Mouse (Mus musculus): Measurements from ENCODE around the gene Ets2. TPM values are rescaled to one million over a fixed set of nuclear protein-coding genes. Genes with fewer than 3 reads are reported as not detected.
"Not testable (repeated sequence)": the region's sequence is repeated elsewhere in the genome, so short reads cannot be mapped to it uniquely, and the experiment has no call there.

Gene Ets2
- polyA plus RNA-seq, 1 experiment, result 65.7 TPM

DNA sequence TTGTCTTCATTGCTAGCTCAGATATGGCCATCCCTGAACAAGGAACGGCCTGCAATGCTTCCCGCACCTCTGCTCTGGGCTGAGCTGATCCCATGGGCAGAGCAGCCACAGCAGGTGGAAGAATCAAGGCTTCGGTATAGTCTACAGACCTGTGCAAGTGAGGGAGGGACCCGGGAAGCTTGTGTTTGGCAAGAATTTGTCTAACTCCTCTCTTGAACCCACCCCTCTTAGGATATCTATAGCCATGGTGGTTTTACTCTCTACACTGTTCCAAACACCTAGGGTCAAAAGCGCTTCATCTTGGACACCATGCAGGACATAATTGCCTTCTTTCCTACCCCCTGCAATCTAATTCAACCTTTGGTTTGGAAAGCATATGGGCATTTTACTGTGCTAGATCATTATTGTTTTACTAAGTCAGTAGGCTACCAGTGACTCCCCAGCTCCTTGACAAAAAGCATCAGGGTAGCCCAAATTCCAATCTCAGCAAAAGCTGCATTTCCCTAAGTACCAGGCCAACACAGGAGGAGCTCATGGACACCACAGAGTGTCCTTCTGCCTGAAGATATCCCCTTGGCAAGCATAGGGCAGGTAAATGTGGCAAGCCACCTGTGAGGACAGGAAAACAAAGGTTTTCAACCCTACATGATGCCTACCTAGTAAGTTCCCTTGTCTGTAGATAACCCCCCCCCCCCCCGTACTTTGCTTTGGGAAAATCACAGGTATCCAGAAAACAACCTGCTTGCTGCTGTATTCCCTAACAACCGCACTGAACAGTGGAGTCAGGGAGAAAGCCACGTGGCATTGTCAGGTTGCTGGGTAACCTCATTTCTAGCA, 57.5 kb downstream of the Ets2 start:
- no peak overlapping the region for H3K27ac ChIP-seq (ENCODE audit: insufficient read depth, low read length)

DNA sequence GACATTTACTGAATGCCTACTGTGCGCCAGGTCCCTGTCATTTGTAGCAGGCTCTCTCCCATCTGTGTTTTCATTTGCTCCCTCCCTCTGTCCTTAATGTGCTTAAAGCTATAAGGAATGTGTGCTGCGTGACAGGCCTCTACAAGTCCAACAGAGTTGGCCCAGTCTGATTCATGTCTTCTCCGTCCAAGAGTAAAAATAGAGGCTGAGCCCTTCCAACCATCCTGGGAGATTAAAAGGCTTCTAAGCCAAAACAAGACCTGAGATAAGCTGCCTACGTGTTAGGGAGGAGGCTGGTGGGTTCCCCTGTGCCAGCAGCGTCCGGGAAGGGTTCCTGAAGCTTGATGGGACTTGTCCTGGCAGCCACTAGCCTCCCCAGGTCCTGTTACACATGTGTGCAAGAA, 58.1 kb downstream of the Ets2 start:
- Histone ChIP-seq H3K4me3 (ENCODE audit: insufficient read depth, low read length) (no peak overlapping the region), H3K27ac (ENCODE audit: insufficient read depth, low read length) (0 out of 2 replicates have a peak overlapping the region, but pooled peaks have one; percentile 1), H3K4me1 (ENCODE audit: control insufficient read depth, insufficient read depth, low read length) (no peaks in the 10 kb centered on the region)
- no peak for TF ChIP-seq CTCF (IDR thresholded peaks at IDR 0.05; ENCODE audit: borderline replicate concordance, insufficient read depth, low read length)
- TF ChIP-seq POLR2A (IDR thresholded peaks at IDR 0.05; ENCODE audit: low read depth, low read length), result no peak

More for the DNA sequence above, 57.5 kb downstream of the Ets2 start:
- TF ChIP-seq CTCF (IDR thresholded peaks at IDR 0.05; ENCODE audit: borderline replicate concordance, insufficient read depth, low read length) (no peak), POLR2A (IDR thresholded peaks at IDR 0.05; ENCODE audit: low read depth, low read length) (no peak)
- no peak overlapping the region for H3K4me3 ChIP-seq (ENCODE audit: insufficient read depth, low read length)
- no peaks in the 10 kb centered on the region for H3K4me1 ChIP-seq (ENCODE audit: control insufficient read depth, insufficient read depth, low read length)

DNA sequence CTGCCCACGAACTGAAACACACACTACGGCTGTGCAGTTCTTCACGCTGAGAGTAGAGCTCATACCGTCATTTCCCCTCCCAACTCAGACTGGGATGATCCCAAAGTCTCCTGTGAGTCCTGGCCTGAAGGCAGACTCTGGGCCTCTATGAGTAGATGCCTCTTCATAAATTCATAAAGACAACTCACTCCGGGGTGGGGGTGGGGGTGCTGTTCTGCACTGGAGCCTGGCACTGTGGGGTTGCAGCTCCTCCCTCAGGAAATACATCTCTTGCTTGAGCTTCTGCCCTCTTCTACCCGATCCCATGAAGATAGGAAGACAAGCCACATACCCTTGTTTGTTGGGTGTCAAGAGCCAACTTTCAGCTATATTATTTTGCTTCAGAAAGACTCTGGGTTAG, 59.9 kb downstream of the Ets2 start:
- no peak for TF ChIP-seq CTCF (IDR thresholded peaks at IDR 0.05; ENCODE audit: borderline replicate concordance, insufficient read depth, low read length)
- no peak for TF ChIP-seq POLR2A (IDR thresholded peaks at IDR 0.05; ENCODE audit: low read depth, low read length)
- Histone ChIP-seq H3K4me1 (ENCODE audit: control insufficient read depth, insufficient read depth, low read length) (0 out of 2 replicates have a peak, but pooled peaks cover under 1% of the 10 kb centered on the region), H3K27ac (ENCODE audit: insufficient read depth, low read length) (no peak overlapping the region), H3K4me3 (ENCODE audit: insufficient read depth, low read length) (no peak overlapping the region)

DNA sequence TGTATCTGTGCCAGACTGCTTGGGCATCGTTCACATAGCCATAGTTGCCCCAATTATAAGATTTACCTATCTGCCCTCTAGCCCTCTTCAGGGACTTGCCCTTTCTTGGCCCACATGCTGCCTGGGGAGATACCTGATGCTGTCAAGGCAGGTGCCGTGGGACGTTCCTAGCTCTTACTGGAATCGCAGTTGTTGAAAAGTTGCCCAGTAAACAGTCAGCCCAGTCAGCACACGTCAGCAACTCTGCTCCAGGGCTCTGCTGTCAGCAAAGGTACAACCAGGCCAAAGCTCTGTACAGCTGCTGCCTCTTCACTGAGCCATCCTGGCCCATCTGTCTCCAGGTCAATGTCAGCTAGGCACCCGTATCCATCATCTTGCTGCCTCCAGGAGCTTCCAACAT, 61.3 kb downstream of the Ets2 start:
- H3K4me3 ChIP-seq (ENCODE audit: insufficient read depth, low read length), result no peak overlapping the region
- TF ChIP-seq POLR2A (IDR thresholded peaks at IDR 0.05; ENCODE audit: low read depth, low read length) (no peak), CTCF (IDR thresholded peaks at IDR 0.05; ENCODE audit: borderline replicate concordance, insufficient read depth, low read length) (no peak)
- peaks cover 4% of the 10 kb centered on the region; the same call in 1 of the 2 replicates for H3K4me1 ChIP-seq (ENCODE audit: control insufficient read depth, insufficient read depth, low read length)
- H3K27ac ChIP-seq (ENCODE audit: insufficient read depth, low read length), result no peak overlapping the region

DNA sequence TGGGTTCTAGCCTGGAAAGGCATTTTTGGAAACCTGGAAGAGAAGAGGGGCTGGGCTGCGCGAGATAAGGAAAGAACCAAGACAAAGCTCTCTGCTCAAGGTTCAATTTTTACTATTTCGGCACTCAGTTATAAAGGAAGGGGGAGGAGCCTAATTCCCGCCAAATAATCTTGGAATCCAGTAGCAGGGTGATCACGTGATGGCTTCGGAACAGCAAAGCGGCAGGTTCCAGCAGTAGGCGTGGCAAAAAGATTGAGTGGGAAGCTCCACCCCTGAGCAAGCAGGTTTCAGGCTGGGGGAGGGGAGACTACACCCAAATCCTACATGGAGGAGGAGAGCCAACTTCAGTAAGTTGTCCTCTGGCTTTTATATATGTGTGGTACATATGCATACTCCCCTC, 62.2 kb downstream of the Ets2 start:
- not testable (repeated sequence) for H3K4me1 ChIP-seq (ENCODE audit: control insufficient read depth, insufficient read depth, low read length); H3K4me3 ChIP-seq (ENCODE audit: insufficient read depth, low read length); H3K27ac ChIP-seq (ENCODE audit: insufficient read depth, low read length)

DNA sequence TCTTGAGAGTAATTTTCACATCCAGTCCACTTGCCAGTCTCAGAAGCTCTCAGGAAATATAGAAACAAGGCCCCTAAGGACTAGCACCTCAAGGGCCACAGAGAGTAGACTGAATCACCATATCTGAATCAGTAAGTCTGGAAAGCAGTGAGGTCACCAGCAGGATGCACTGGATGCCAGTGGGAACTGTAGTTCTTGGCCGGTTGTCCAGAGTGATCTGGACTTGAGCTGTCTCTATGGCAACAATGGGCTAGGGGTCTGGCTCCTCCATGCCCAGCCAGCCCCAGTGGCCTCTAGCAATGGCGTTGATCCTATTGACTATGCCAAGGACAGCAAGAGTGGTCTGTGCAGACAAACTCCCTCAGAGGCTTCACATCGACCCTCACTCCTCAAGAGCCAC, 64.3 kb downstream of the Ets2 start:
- TF ChIP-seq CTCF (IDR thresholded peaks at IDR 0.05; ENCODE audit: borderline replicate concordance, insufficient read depth, low read length), result no peak
- TF ChIP-seq POLR2A (IDR thresholded peaks at IDR 0.05; ENCODE audit: low read depth, low read length), result no peak
- no peak overlapping the region for H3K4me3 ChIP-seq (ENCODE audit: insufficient read depth, low read length)

DNA sequence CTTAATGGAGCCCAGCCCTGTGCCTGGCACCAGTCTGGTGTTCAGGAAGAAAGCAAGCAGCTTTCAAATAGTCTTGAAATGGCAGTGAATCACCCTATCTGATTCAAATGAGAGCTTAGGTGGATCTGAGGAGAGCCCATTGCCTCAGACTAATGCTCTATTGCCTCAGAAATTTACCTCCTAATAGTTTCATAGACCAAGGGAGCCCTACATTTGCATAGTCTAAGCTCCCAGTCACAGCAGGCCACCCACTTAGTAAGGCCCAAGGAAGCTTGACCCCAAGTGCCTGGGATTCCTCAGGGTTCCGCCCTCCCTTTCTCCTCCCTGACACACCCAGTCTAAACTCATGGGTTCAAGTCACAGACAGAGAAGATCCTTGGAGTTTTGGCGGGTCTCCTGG, 65.4 kb downstream of the Ets2 start:
- 0 out of 2 replicates have a peak overlapping the region, but pooled peaks have one; percentile 11 for H3K27ac ChIP-seq (ENCODE audit: insufficient read depth, low read length)
- no peak overlapping the region for H3K4me3 ChIP-seq (ENCODE audit: insufficient read depth, low read length)
- H3K4me1 ChIP-seq (ENCODE audit: control insufficient read depth, insufficient read depth, low read length), result peaks cover 12% of the 10 kb centered on the region
- TF ChIP-seq CTCF (IDR thresholded peaks at IDR 0.05; ENCODE audit: borderline replicate concordance, insufficient read depth, low read length) (no peak), POLR2A (IDR thresholded peaks at IDR 0.05; ENCODE audit: low read depth, low read length) (no peak)

More for the DNA sequence above, 64.3 kb downstream of the Ets2 start:
- Histone ChIP-seq H3K4me1 (ENCODE audit: control insufficient read depth, insufficient read depth, low read length) (peaks cover 12% of the 10 kb centered on the region), H3K27ac (ENCODE audit: insufficient read depth, low read length) (no peak overlapping the region)

DNA sequence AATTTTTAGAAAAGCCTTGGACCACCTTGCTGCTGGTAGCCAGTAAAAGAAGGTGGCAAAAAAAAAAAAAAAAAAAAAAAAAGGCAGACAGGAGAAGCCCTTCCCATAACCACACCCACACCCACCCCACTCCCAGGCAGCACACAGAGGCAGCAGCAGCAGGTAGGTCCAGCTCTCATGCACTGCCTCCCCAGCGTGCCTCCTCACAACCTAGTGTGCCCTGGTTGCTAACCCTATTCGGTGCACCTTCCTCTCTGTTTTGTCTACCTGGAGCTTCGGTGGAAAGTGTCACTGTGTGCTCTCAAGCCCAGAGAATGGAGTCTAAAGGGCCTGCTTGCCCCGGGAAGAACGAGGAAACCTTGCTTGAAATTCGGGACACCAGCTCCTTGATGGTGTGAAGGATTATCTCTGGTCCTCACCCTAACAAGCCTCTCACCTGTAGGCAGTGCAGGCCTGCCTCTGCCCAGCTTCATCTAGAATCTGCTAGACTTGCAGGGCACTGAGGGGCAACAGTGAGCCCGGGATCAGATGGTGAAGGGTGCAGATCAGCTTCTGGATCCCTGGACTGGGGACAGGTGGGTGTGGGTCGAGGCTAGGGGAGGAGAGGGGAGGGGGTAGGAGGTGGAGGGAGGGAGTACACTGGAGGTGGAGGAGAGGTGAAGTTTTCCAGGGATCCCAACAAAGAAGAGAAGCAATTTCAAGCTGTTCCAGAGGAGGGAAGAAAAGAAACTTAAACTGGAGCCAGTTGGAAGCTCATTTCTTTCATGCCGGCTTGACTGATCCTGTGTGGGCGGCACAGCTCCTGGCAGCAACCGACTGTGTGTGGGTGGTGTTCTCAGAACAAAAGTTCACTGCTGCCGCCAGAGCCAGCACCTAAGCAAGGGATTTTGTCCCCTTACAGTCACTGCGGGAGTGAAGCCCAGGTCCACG, 67.5 kb downstream of the Ets2 start:
- peak overlapping the region; percentile 41 for H3K27ac ChIP-seq (ENCODE audit: insufficient read depth, low read length)
- H3K4me3 ChIP-seq (ENCODE audit: insufficient read depth, low read length), result no peak overlapping the region
- TF ChIP-seq CTCF (IDR thresholded peaks at IDR 0.05; ENCODE audit: borderline replicate concordance, insufficient read depth, low read length) (no peak), POLR2A (IDR thresholded peaks at IDR 0.05; ENCODE audit: low read depth, low read length) (no peak)
- H3K4me1 ChIP-seq (ENCODE audit: control insufficient read depth, insufficient read depth, low read length), result peaks cover 12% of the 10 kb centered on the region

DNA sequence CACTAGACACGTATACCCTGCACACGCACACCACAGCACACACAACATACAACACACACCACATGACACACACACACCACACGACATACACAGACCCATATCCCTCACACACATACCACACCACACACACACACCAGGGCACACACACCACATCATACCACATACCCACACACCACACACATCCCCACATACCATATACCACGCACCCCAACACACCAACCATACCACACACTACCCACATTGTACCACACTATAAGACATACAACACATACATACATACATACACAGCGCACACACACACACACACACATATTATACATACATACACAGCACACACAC, 68.1 kb downstream of the Ets2 start:
- peak overlapping the region; percentile 41 for H3K27ac ChIP-seq (ENCODE audit: insufficient read depth, low read length)
- TF ChIP-seq CTCF (IDR thresholded peaks at IDR 0.05; ENCODE audit: borderline replicate concordance, insufficient read depth, low read length), result no peak
- no peak; the same call in 1 of the 2 replicates for TF ChIP-seq POLR2A (IDR thresholded peaks at IDR 0.05; ENCODE audit: low read depth, low read length)
- no peak overlapping the region for H3K4me3 ChIP-seq (ENCODE audit: insufficient read depth, low read length)
- H3K4me1 ChIP-seq (ENCODE audit: control insufficient read depth, insufficient read depth, low read length), result peaks cover 12% of the 10 kb centered on the region

DNA sequence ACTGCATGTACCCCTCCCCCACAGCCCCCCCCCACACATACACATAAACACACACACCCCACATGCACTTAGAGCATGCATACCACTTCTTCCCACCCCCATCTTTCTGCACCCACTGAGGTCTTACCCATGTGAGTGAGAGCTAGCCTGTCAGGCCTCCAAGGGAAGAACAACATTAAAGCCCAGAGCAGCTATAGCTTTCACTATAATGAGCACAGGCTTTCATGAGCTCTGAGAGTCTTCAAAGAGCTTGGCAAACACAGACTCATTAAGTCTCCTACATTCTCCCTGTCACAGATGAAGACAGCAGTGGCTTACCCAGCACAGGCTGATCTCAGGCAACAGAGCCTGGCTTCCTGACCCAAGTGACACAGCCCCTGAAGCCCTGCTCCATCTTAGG, 68.5 kb downstream of the Ets2 start:
- TF ChIP-seq CTCF (IDR thresholded peaks at IDR 0.05; ENCODE audit: borderline replicate concordance, insufficient read depth, low read length) (no peak), POLR2A (IDR thresholded peaks at IDR 0.05; ENCODE audit: low read depth, low read length) (no peak)
- Histone ChIP-seq H3K4me1 (ENCODE audit: control insufficient read depth, insufficient read depth, low read length) (peaks cover 12% of the 10 kb centered on the region), H3K4me3 (ENCODE audit: insufficient read depth, low read length) (no peak overlapping the region), H3K27ac (ENCODE audit: insufficient read depth, low read length) (no peak overlapping the region)

Other genes with a start within 250 kb of the Ets2 start
- 6.1 and 17.6 TPM in 2 replicates for gene Erg, start 115.5 kb upstream of the Ets2 start, polyA plus RNA-seq (2011; ENCODE audit: insufficient read length, low read depth, missing spikeins)